Mouse (Mus musculus) kidney, adult 2 months (tissue): ENCODE results near the gene Sec16a.

Experiments
- CTCF ChIP-seq: fragments of 200-500 bp; conservative IDR thresholded peaks from 2 replicates; pipeline ENCODE4 v1.5.1; 2011; ENCODE audit warnings: low read depth, mild to moderate bottlenecking, control low read depth, low read length, moderate library complexity, mixed read lengths; ENCODE audit not compliant: insufficient read depth, insufficient read length
- POLR2A ChIP-seq: fragments of 200-500 bp; IDR thresholded peaks from one replicate; pipeline ENCODE4 v1.6.1; 2011; ENCODE audit warnings: low read depth, low read length, control low read depth

DNA sequence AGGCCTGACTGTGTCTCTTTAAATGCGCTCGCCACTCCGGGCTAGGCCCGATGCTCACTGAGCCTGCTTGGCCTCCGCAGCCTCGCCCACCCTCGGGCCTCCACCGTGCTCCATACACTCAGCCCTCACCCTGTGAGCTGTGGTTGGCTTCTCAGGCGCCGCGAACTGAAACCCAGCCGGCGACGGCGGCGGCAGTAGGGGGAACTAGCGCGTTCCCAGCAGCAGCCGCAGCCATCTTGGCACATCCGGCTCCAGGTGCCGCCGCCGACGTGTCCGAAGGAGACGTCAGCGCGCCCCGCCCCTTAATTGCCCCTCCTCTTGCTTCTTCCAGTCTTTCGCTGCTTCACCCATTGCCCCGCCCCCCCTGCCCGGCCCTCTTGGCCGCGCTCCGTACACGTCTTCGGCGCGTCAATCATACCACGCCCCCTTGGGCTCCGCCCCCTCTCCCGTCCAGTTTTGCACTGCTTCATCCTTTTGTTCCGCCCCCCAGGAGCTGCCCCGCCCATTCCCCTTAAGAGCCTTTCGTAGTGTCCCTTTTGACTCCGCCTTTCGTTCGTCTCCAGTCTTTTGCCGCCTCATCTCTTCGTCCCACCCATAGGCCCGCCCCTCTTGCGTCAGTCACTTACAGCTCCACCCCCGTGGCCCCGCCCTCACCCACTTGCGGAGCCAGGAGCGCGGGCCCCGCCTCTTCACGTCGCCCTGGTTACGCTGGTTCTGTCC lies at the start of gene Sec16a:
- peak; percentile 47 for TF ChIP-seq POLR2A
- TF ChIP-seq CTCF: no peak
